Mouse (Mus musculus) bone marrow macrophage, adult 2 months (primary cell): ENCODE results near the gene Cnih2.

Experiments
- CTCF ChIP-seq: IDR thresholded peaks from 2 replicates; pipeline ENCODE4 v1.5.1; 2012; ENCODE audit warnings: low read depth, mild to moderate bottlenecking, low read length, moderate library complexity
- POLR2A ChIP-seq: IDR thresholded peaks from 2 replicates; pipeline ENCODE4 v1.6.1; 2012; ENCODE audit warnings: mild to moderate bottlenecking, low read depth, low read length, borderline replicate concordance

DNA sequence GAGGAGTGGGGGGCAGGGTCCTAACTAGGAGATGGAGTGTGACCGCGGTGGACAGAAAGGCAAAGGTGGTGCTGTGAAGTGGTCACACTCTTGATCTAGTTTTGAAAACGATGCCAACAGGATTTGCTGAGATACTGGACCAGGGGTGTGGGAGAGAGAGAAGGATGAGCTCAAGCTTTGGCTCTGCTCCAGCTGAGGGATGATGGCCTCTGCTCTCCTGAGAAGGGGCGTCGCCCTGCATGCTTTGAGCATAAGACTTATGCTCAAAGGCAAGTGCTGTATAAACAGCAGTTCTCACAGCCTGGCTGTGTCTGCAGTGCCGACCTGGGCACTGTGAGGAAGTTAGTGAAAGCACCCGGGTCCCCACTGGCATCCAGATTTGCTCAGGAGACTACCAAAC lies 33.2 kb downstream of the Cnih2 start:
- TF ChIP-seq CTCF (no peak), POLR2A (no peak)
